Mouse (Mus musculus) cerebellum, adult 2 months (tissue): ENCODE results near the gene Ifna15.

ENCODE experiments used
- CTCF ChIP-seq: fragments of 200-500 bp; IDR thresholded peaks from 2 replicates; pipeline ENCODE4 v1.5.1; 2011; ENCODE audit warnings: low read depth, mild to moderate bottlenecking, control low read depth, low read length, moderate library complexity, borderline replicate concordance; ENCODE audit not compliant: insufficient read depth
- POLR2A ChIP-seq: fragments of 200-500 bp; IDR thresholded peaks from 2 replicates; pipeline ENCODE4 v1.6.1; 2011; ENCODE audit warnings: low read length, control low read depth, borderline replicate concordance; ENCODE audit not compliant: insufficient read depth

- TF ChIP-seq POLR2A (no peak), CTCF (no peak)
Measured at GRCm38 (mm10) chr4:88515250-88515649, 42.8 kb downstream of the Ifna15 start.
